Mouse (Mus musculus) liver, adult 2 months (tissue): ENCODE results near the gene Focad.

Experiments used
- CTCF ChIP-seq: fragments of 200-500 bp; IDR thresholded peaks from 2 replicates; pipeline ENCODE4 v1.5.1; 2011; ENCODE audit warnings: low read depth, low read length, control low read depth
- POLR2A ChIP-seq: fragments of 200-500 bp; IDR thresholded peaks from 2 replicates; pipeline ENCODE4 v1.6.1; 2011; ENCODE audit warnings: low read length, control low read depth; ENCODE audit not compliant: insufficient read depth; ENCODE audit errors: extremely low read depth

DNA sequence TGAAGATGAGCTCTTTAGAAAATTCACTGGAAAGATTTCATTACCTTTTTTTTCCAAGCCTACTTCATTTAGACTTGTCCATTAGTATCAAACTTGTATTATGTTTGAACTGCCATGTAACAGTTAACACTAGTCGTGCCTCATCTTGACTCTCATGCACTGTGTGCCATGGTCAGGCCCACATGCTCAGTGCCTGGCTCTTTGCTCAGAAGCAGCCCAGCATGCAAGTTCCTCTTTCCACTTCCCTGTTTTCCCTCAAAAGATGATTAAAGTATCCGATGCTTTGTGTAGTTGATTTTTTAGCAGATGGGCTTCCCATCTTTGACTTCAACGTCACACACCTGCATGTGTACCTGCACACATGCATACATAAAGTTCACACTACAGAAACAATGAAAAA, 301.3 kb downstream of the Focad start:
- TF ChIP-seq CTCF = no peak
- no peak for TF ChIP-seq POLR2A
